Mouse (Mus musculus) liver, embryonic 11.5 days (tissue): ENCODE measurements around the gene Arnt2. TPM values are rescaled to one million over a fixed set of nuclear protein-coding genes. Genes with fewer than 3 reads are reported as not detected.

ENCODE experiments used
- ATAC-seq: fragments of 200-750 bp; cut with Nextera tagmentation; replicated peaks from 2 replicates; pipeline ENCODE4 v1.8.0; 2017; ENCODE audit warnings: moderate number of reproducible peaks, mild to moderate bottlenecking, moderate TSS enrichment, moderate library complexity; ENCODE audit not compliant: low FRiP score
- DNase-seq: peaks from one replicate; pipeline ENCODE4 v3.0.0-alpha.2; 2017; ENCODE audit warnings: low spot score
- H3K27ac ChIP-seq: fragments of 300-500 bp; sonication (generic); 2 replicates; pipeline ENCODE4 v1.5.1; 2014; ENCODE audit warnings: mild to moderate bottlenecking, low read depth, low read length, control low read depth
- H3K27me3 ChIP-seq: fragments of 300-500 bp; sonication (generic); replicated peaks from 2 replicates; pipeline ENCODE4 v1.6.1; 2014; ENCODE audit warnings: low read length, mixed read lengths; ENCODE audit not compliant: control insufficient read depth, insufficient read depth
- H3K36me3 ChIP-seq: fragments of 300-500 bp; sonication (generic); 2 replicates; pipeline ENCODE4 v1.6.1; 2014; ENCODE audit warnings: mild to moderate bottlenecking, low read length, moderate library complexity, mixed read lengths; ENCODE audit not compliant: control insufficient read depth, insufficient read depth
- H3K4me1 ChIP-seq: fragments of 300-500 bp; sonication (generic); replicated peaks from 2 replicates; pipeline ENCODE4 v1.6.1; 2014; ENCODE audit warnings: low read length, mixed read lengths; ENCODE audit not compliant: control insufficient read depth, insufficient read depth
- H3K4me2 ChIP-seq: fragments of 300-500 bp; sonication (generic); 2 replicates; pipeline ENCODE4 v1.6.1; 2014; ENCODE audit warnings: mild to moderate bottlenecking, control low read depth, moderate library complexity
- H3K4me3 ChIP-seq: fragments of 300-500 bp; sonication (generic); 2 replicates; pipeline ENCODE4 v1.5.1; 2014; ENCODE audit warnings: low read depth, low read length, control low read depth
- H3K9ac ChIP-seq: fragments of 300-500 bp; sonication (generic); 2 replicates; pipeline ENCODE4 v1.6.1; 2014; ENCODE audit warnings: low read depth, low read length, control low read depth
- H3K9me3 ChIP-seq: fragments of 300-500 bp; sonication (generic); 2 replicates; pipeline ENCODE4 v1.6.1; 2016; ENCODE audit warnings: low read length, inconsistent platforms, mixed read lengths; ENCODE audit not compliant: control insufficient read depth
- WGBS: fragments of 180-500 bp; shearing (Covaris S2); extraction: QIAGEN DNeasy Blood & Tissue Kit; methylation state at CpG from one replicate; pipeline ENCODE4 v1.1.7; 2014; 5-methylcytosine and 5-hydroxymethylcytosine counted together
- polyA plus RNA-seq: library from polyadenylated mRNA; unstranded; fragments of >200 nt; fragmentation: Nextera tagmentation; extraction: Ambion mirVana; gene quantifications from 2 replicates; pipeline ENCODE4 v1.2.1, GENCODE M21; 2014

Arnt2 gene
- polyA plus RNA-seq, 1 experiment from 2014 or later: 2.2 TPM

- no peaks in the 10 kb centered on the region for H3K9me3 ChIP-seq
- DNase-seq: no peak
- no peak overlapping the region for H3K9ac ChIP-seq
- no peak overlapping the region for H3K27ac ChIP-seq
- 75% methylated on average over 3 of the region's 3 CpGs for WGBS
- H3K4me3 ChIP-seq: no peak overlapping the region
- no peak overlapping the region for H3K4me2 ChIP-seq
- ATAC-seq: no peak
- H3K4me1 ChIP-seq: no peaks in the 10 kb centered on the region
- H3K27me3 ChIP-seq: no peaks in the 10 kb centered on the region
- no peaks in the 10 kb centered on the region for H3K36me3 ChIP-seq
Measured at GRCm38 (mm10) chr7:84382346-84382745, 27.6 kb downstream of the Arnt2 start.

DNA sequence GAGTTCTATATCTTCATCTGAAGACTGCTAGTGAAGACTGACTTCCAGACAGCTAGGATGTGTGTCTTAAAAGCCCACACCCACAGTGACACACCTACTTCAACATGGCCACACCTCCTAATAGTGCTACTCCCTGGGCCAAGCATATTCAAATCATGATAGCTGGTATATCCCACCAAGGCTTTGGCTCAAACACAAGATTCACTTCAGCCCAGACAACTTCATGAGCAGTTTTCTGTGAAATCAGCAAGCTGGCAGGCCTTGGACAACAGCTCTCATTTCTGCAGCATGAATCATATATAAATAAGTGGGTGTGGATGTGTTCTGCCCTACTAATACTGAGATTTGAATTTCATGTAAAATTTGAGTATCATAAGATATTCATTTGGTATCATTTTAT, 29.2 kb downstream of the Arnt2 start:
- H3K27ac ChIP-seq: no peak overlapping the region
- no peaks in the 10 kb centered on the region for H3K4me1 ChIP-seq
- DNase-seq (no peak), ATAC-seq (no peak)
- H3K36me3 ChIP-seq: no peaks in the 10 kb centered on the region
- H3K27me3 ChIP-seq: no peaks in the 10 kb centered on the region
- H3K4me2 ChIP-seq: no peak overlapping the region
- H3K4me3 ChIP-seq: no peak overlapping the region
- H3K9me3 ChIP-seq: no peaks in the 10 kb centered on the region
- no peak overlapping the region for H3K9ac ChIP-seq

DNA sequence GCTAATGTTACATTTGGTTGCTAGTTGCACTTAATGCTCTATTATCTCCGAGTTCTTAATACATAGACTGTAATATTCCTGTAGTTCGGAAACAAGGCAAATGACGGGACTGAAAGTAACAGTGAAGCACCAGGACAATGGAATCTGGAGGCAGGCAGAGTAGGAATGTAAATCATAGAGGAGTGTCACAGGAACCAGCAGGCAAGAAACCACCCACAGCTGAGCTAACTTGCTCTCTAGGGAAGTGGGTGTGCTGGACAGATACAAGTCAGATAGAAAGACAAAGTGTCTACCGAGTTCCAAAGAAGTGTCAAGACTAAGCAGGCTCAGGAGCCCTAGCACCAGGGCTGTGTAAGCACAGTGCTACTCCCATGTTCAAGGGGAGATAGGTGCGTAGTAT, 32.6 kb downstream of the Arnt2 start:
- ATAC-seq: no peak
- Histone ChIP-seq H3K4me2 (no peak overlapping the region), H3K9me3 (no peaks in the 10 kb centered on the region), H3K9ac (no peak overlapping the region), H3K4me1 (no peaks in the 10 kb centered on the region), H3K27ac (no peak overlapping the region), H3K27me3 (no peaks in the 10 kb centered on the region), H3K36me3 (no peaks in the 10 kb centered on the region), H3K4me3 (no peak overlapping the region)
- DNase-seq: no peak
- WGBS: 63% methylated on average over 5 of the region's 5 CpGs

GRCm38 (mm10) chr7:84373691-84374090, 36.3 kb downstream of the Arnt2 start:
- no peaks in the 10 kb centered on the region for H3K9me3 ChIP-seq
- H3K4me3 ChIP-seq: no peak overlapping the region
- 85% methylated on average over 4 of the region's 4 CpGs for WGBS
- ATAC-seq (no peak), DNase-seq (no peak)
- no peaks in the 10 kb centered on the region for H3K27me3 ChIP-seq
- no peak overlapping the region for H3K27ac ChIP-seq
- no peak overlapping the region for H3K4me2 ChIP-seq
- no peak overlapping the region for H3K9ac ChIP-seq
- H3K36me3 ChIP-seq: no peaks in the 10 kb centered on the region
- no peaks in the 10 kb centered on the region for H3K4me1 ChIP-seq

DNA sequence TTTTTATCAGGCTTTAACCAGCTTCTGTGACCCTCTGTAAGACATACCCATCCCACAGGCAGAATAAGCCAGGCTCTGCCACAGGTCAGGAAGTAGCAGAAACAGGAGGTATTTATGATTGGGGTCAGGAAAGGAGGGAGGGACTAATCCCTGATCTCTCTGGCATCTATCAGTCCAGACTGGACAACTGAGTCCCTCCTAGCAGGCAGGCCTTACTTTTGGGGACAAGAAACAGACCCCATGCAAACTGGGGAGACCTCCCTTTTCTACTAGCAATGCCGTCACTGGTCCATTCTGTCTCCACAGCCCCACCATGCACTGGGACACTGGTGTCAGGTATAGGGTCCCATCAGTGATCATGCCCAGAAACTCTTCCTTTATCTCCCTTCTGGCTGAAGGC, 37.1 kb downstream of the Arnt2 start:
- Histone ChIP-seq H3K27ac (no peak overlapping the region), H3K9me3 (no peaks in the 10 kb centered on the region), H3K4me2 (no peak overlapping the region), H3K9ac (no peak overlapping the region), H3K4me3 (no peak overlapping the region), H3K36me3 (no peaks in the 10 kb centered on the region), H3K4me1 (no peaks in the 10 kb centered on the region), H3K27me3 (no peaks in the 10 kb centered on the region)
- 78% methylated on average over 1 of the region's 1 CpGs for WGBS
- DNase-seq: no peak
- ATAC-seq: no peak

GRCm38 (mm10) chr7:84372280-84372679, 37.7 kb downstream of the Arnt2 start:
- WGBS: 76% methylated on average over 7 of the region's 7 CpGs
- no peak overlapping the region for H3K4me3 ChIP-seq
- no peaks in the 10 kb centered on the region for H3K9me3 ChIP-seq
- H3K4me1 ChIP-seq: no peaks in the 10 kb centered on the region
- no peaks in the 10 kb centered on the region for H3K36me3 ChIP-seq
- no peaks in the 10 kb centered on the region for H3K27me3 ChIP-seq
- no peak overlapping the region for H3K27ac ChIP-seq
- ATAC-seq (no peak), DNase-seq (no peak)
- H3K4me2 ChIP-seq: no peak overlapping the region
- no peak overlapping the region for H3K9ac ChIP-seq

- no peak for DNase-seq
- Histone ChIP-seq H3K9ac (no peak overlapping the region), H3K9me3 (no peaks in the 10 kb centered on the region), H3K4me2 (no peak overlapping the region), H3K27me3 (no peaks in the 10 kb centered on the region), H3K4me1 (no peaks in the 10 kb centered on the region), H3K4me3 (no peak overlapping the region), H3K36me3 (no peaks in the 10 kb centered on the region), H3K27ac (no peak overlapping the region)
- ATAC-seq: no peak
- 70% methylated on average over 6 of the region's 6 CpGs for WGBS
Measured at GRCm38 (mm10) chr7:84370911-84371592, 38.9 kb downstream of the Arnt2 start.

DNA sequence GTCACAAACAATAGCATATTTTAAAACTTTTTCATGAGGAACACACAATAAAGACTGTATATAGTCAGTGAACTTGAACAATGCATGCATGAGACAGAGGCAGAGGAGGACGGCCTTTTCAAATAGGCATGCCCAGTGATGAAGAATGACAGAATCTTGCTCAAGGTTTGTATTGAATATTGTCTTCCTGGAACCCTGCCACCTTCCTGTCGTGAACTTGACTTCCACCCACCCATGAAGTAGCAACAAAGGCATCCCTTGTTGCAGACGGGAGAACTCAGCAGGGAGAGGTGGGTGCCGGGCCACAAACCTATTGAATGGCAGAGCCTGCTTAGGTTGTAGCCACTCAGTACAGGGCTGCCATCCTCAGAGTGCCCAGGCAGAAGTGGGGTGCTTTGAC, 43.7 kb downstream of the Arnt2 start:
- Histone ChIP-seq H3K36me3 (no peaks in the 10 kb centered on the region), H3K27me3 (no peaks in the 10 kb centered on the region), H3K4me1 (no peaks in the 10 kb centered on the region), H3K4me2 (no peak overlapping the region), H3K9me3 (no peaks in the 10 kb centered on the region), H3K9ac (no peak overlapping the region), H3K4me3 (no peak overlapping the region), H3K27ac (no peak overlapping the region)
- WGBS: 68% methylated on average over 4 of the region's 4 CpGs
- no peak for ATAC-seq
- DNase-seq: no peak

DNA sequence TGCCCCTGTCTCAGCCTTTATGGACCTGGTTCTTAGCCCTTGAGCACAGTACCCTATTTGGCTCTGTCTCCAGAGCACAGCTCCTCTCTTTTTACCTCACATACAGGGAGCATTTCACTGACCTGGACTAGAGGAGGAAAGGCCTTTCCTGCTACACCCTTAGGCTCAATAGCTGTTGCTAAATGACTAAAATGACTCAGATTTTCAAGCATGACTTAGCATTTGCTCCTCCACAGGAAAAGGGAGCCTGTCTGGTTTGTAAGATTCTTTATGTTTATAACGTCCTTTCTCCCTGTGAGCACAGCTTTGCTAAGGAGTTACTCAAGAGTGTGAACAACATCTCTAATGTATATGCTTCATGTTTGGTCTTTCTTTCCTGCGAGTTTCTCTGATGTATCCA, 47.3 kb downstream of the Arnt2 start:
- ATAC-seq (no peak), DNase-seq (no peak)
- no peaks in the 10 kb centered on the region for H3K4me1 ChIP-seq
- WGBS: 47% methylated on average over 2 of the region's 2 CpGs
- no peaks in the 10 kb centered on the region for H3K36me3 ChIP-seq
- no peaks in the 10 kb centered on the region for H3K27me3 ChIP-seq
- no peak overlapping the region for H3K4me2 ChIP-seq
- no peak overlapping the region for H3K4me3 ChIP-seq
- H3K9ac ChIP-seq: no peak overlapping the region
- H3K27ac ChIP-seq: no peak overlapping the region
- no peaks in the 10 kb centered on the region for H3K9me3 ChIP-seq
